Mouse (Mus musculus): ENCODE data around the gene Proz.

GRCm38 (mm10) chr8:13124897-13125296 lies 64.2 kb downstream of the Proz start:
- no peak for TF ChIP-seq CTCF (IDR thresholded peaks at IDR 0.05; ENCODE audit: insufficient read depth, low read length)
- TF ChIP-seq POLR2A (IDR thresholded peaks at IDR 0.05; ENCODE audit: borderline replicate concordance, extremely low read depth, low read depth, low read length) = no peak
